Mouse (Mus musculus) lung, adult 2 months (tissue): ENCODE data around the gene Slc6a1.

Source experiments
- CTCF ChIP-seq: fragments of 200-500 bp; IDR thresholded peaks from 2 replicates; pipeline ENCODE4 v1.5.1; 2011; ENCODE audit warnings: mild to moderate bottlenecking, low read length, control low read depth; ENCODE audit not compliant: insufficient read depth
- POLR2A ChIP-seq: fragments of 200-500 bp; IDR thresholded peaks from 2 replicates; pipeline ENCODE4 v1.6.1; 2011; ENCODE audit warnings: low read depth, mild to moderate bottlenecking, control low read depth, low read length, borderline replicate concordance; ENCODE audit errors: extremely low read depth

DNA sequence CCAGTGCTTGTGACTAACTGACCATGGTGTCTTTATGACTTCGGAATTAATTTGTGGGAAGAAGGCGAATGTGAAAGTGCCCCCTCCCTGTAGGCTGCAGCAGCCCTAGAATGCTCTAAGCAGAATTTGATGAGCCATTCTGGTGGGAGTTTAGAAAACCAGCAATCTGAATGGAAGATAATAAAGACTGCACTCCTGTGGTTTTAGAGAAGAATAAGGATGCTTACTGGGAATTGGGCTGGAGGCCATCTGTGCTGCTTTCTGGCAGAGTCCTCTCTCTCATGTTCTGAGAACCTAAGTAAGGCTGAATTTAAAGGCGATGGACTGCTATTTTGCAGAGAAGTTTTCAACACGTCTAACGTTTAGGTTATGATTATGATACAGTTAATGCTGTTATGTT lies 42.4 kb downstream of the Slc6a1 start:
- TF ChIP-seq POLR2A = no peak
- TF ChIP-seq CTCF = no peak
